Mouse (Mus musculus): Measurements from ENCODE around the gene Zfp213.

DNA sequence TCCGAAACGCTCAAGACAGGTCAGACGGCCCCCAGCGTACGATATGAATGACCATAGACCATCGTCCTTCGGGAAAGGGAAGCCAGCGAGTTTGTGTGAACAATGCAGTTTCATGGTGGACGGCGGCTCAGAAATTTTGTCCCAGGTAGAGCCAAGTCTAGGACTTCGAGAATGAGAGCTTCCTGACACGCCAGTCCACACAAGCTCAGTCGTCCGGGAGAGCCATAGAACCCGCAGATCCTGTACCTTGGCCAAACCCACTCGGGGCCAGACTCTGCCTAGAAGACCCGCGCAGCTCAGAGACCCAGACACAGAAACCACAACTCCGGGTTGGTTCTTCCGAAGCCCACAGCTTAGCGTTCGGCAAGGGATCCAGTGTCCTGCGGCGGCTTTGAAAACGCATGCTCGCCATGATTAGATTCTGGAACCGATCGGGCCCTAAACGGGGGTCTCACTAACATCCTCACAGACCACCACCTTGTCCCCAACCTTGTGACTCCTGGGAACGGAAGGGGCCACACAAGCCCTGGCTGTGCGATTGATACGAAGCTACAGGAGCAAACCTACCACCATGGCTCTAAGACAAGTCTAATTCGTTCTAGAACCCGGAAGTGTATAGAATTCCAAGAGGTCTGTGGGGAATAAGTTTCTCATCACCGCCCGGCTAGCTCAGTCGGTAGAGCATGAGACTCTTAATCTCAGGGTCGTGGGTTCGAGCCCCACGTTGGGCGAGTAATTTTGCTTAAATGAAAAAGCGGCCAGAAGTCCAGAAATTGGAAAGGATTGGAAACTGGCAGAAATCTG is 17.1 kb downstream of the Zfp213 start:
- no peak for TF ChIP-seq GATA1 (IDR thresholded peaks at IDR 0.05; ENCODE audit: low read length)
- TF ChIP-seq TAL1 (IDR thresholded peaks at IDR 0.05; ENCODE audit: low read length), result no peak

Data from erythroblast, embryonic 14.5 days (primary cell).